Mouse (Mus musculus) gonadal fat pad, adult 2 months (tissue): ENCODE results near the gene Plekhh3. TPM values are rescaled to one million over a fixed set of nuclear protein-coding genes. Genes with fewer than 3 reads are reported as not detected.
"Not testable (repeated sequence)": the region's sequence is repeated elsewhere in the genome, so short reads cannot be mapped to it uniquely, and the experiment has no call there.

Experiments
- DNase-seq: peaks from one replicate; pipeline ENCODE4 v3.0.0-alpha.2; 2012; ENCODE audit warnings: low read depth
- polyA plus RNA-seq: library from polyadenylated mRNA; depleted of rRNA; stranded (reverse); fragments of >200 nt; gene quantifications from 2 replicates; pipeline ENCODE4 v1.2.3, GENCODE M21; 2012

Plekhh3 gene
- polyA plus RNA-seq, 1 experiment = 22.7 TPM

GRCm38 (mm10) chr11:101151063-101151462 is 20.1 kb downstream of the Plekhh3 start:
- no peak for DNase-seq

- DNase-seq = no peak
Observed at GRCm38 (mm10) chr11:101149178-101150105, 21.7 kb downstream of the Plekhh3 start.

- DNase-seq = no peak
Observed at GRCm38 (mm10) chr11:101148751-101149150, 22.4 kb downstream of the Plekhh3 start.

- no peak for DNase-seq
Observed at GRCm38 (mm10) chr11:101146377-101146776, 24.8 kb downstream of the Plekhh3 start.

GRCm38 (mm10) chr11:101143338-101144225 is 27.6 kb downstream of the Plekhh3 start:
- no peak for DNase-seq

GRCm38 (mm10) chr11:101142215-101142967 is 28.8 kb downstream of the Plekhh3 start:
- no peak for DNase-seq

GRCm38 (mm10) chr11:101141088-101141487 is 30.1 kb downstream of the Plekhh3 start:
- no peak for DNase-seq

GRCm38 (mm10) chr11:101140164-101140819 is 30.9 kb downstream of the Plekhh3 start:
- DNase-seq = no peak

- DNase-seq = no peak
Observed at GRCm38 (mm10) chr11:101138536-101139181, 32.5 kb downstream of the Plekhh3 start.

GRCm38 (mm10) chr11:101137000-101137399 is 34.2 kb downstream of the Plekhh3 start:
- DNase-seq = no peak

- no peak for DNase-seq
Observed at GRCm38 (mm10) chr11:101134217-101134865, 36.8 kb downstream of the Plekhh3 start.

- no peak for DNase-seq
Observed at GRCm38 (mm10) chr11:101133037-101133436, 38.1 kb downstream of the Plekhh3 start.

- DNase-seq = no peak
Observed at GRCm38 (mm10) chr11:101131701-101132100, 39.5 kb downstream of the Plekhh3 start.

GRCm38 (mm10) chr11:101131187-101131586 is 40.0 kb downstream of the Plekhh3 start:
- no peak for DNase-seq

GRCm38 (mm10) chr11:101130056-101130756 is 40.9 kb downstream of the Plekhh3 start:
- DNase-seq = no peak

GRCm38 (mm10) chr11:101128996-101129577 is 42.1 kb downstream of the Plekhh3 start:
- no peak for DNase-seq

GRCm38 (mm10) chr11:101127075-101127474 is 44.1 kb downstream of the Plekhh3 start:
- DNase-seq = no peak

- DNase-seq = not testable (repeated sequence)
Observed at GRCm38 (mm10) chr11:101125008-101125407, 46.1 kb downstream of the Plekhh3 start.

- DNase-seq = not testable (repeated sequence)
Observed at GRCm38 (mm10) chr11:101124494-101124893, 46.7 kb downstream of the Plekhh3 start.
